Mouse (Mus musculus) midbrain, embryonic 12.5 days (tissue): ENCODE data around the gene Mfsd10. TPM values are rescaled to one million over a fixed set of nuclear protein-coding genes. Genes with fewer than 3 reads are reported as not detected.
"Not testable (repeated sequence)": the region's sequence is repeated elsewhere in the genome, so short reads cannot be mapped to it uniquely, and the experiment has no call there.

Source experiments
- ATAC-seq: fragments of 200-750 bp; cut with Nextera tagmentation; 2 replicates; pipeline ENCODE4 v1.8.0; 2017; ENCODE audit warnings: low read depth, moderate TSS enrichment, moderate library complexity; ENCODE audit not compliant: low FRiP score
- H3K27ac ChIP-seq: fragments of 300-500 bp; sonication (generic); replicated peaks from 2 replicates; pipeline ENCODE4 v1.5.1; 2016; ENCODE audit warnings: mild to moderate bottlenecking
- H3K27me3 ChIP-seq: fragments of 300-500 bp; sonication (generic); 2 replicates; pipeline ENCODE4 v1.6.1; 2016; ENCODE audit warnings: mild to moderate bottlenecking
- H3K36me3 ChIP-seq: fragments of 300-500 bp; sonication (generic); 2 replicates; pipeline ENCODE4 v1.6.1; 2016
- H3K4me1 ChIP-seq: fragments of 300-500 bp; sonication (generic); 2 replicates; pipeline ENCODE4 v1.6.1; 2016
- H3K4me2 ChIP-seq: fragments of 300-500 bp; sonication (generic); replicated peaks from 2 replicates; pipeline ENCODE4 v1.6.1; 2016; ENCODE audit warnings: mild to moderate bottlenecking, moderate library complexity
- H3K4me3 ChIP-seq: fragments of 300-500 bp; sonication (generic); 2 replicates; pipeline ENCODE4 v1.5.1; 2016; ENCODE audit warnings: mild to moderate bottlenecking
- H3K9ac ChIP-seq: fragments of 300-500 bp; sonication (generic); replicated peaks from 2 replicates; pipeline ENCODE4 v1.6.1; 2016; ENCODE audit warnings: mild to moderate bottlenecking, moderate library complexity
- H3K9me3 ChIP-seq: fragments of 300-500 bp; sonication (generic); 2 replicates; pipeline ENCODE4 v1.6.1; 2016; ENCODE audit warnings: mild to moderate bottlenecking
- WGBS: fragments of 180-500 bp; shearing (Covaris S2); methylation state at CpG from one replicate; pipeline ENCODE4 v1.1.7; 2016; 5-methylcytosine and 5-hydroxymethylcytosine counted together
- polyA plus RNA-seq: library from polyadenylated mRNA; unstranded; fragments of >200 nt; fragmentation: Nextera tagmentation; extraction: Ambion mirVana; gene quantifications from 2 replicates; pipeline ENCODE4 v1.2.1, GENCODE M21; 2016

Mfsd10 gene
- polyA plus RNA-seq, 1 experiment from 2014 or later: 89.0 TPM

DNA sequence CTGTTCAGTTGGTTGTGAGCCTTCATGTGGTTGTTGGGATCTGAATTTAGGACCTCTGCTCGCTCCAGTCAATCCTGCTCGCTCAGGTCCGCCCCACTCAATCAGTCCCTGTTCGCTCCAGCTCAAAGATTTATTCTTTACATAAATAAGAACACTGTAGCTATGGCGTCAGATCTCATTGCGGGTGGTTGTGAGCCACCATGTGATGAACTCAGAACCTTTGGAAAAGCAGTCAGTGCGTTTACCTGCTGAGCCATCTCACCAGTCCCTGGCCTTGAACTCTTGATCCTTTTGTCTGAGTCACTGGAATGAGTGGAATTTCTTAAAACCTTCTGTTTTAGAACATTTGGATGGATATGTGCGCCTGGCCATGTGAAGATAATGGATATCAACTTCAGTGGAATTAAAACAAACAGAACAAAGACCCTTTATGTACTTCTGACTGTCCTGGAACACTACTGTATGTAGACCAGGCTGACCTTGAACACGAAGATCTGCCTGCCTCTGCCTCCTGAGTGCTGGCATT lies 43.7 kb downstream of the Mfsd10 start:
- H3K27ac ChIP-seq: no peak overlapping the region
- no peak for ATAC-seq
- WGBS: 96% methylated on average over 9 of the region's 9 CpGs
- no peak overlapping the region for H3K9ac ChIP-seq
- peaks cover 20% of the 10 kb centered on the region for H3K4me1 ChIP-seq
- no peak overlapping the region for H3K4me3 ChIP-seq
- H3K36me3 ChIP-seq: peaks cover 13% of the 10 kb centered on the region
- H3K9me3 ChIP-seq: no peaks in the 10 kb centered on the region
- no peak overlapping the region for H3K4me2 ChIP-seq
- no peaks in the 10 kb centered on the region for H3K27me3 ChIP-seq

DNA sequence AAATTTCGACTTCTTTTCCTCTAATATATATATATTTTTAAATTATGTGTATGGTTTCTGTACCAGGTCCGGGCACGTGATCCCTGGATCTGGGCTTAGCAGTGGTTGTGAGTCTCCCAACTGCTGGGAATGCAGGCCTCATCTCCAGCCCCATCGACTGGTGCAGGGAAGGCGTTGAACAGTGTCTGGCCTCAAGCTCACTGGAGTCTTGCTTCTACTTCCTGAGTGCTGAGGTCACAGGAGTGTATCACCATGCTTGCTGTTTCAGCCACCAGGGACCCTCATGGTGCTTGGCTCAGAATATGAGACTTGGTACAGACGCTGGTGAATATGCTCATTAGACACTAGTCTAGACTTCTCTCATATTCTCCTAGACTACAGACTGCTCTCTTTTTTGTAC lies 44.3 kb downstream of the Mfsd10 start:
- Histone ChIP-seq H3K27me3 (no peaks in the 10 kb centered on the region), H3K4me3 (no peak overlapping the region), H3K36me3 (0 out of 2 replicates have a peak, but pooled peaks cover 7% of the 10 kb centered on the region), H3K4me1 (peaks cover 20% of the 10 kb centered on the region), H3K9me3 (no peaks in the 10 kb centered on the region), H3K27ac (no peak overlapping the region), H3K4me2 (no peak overlapping the region), H3K9ac (no peak overlapping the region)
- WGBS: 90% methylated on average over 6 of the region's 6 CpGs
- ATAC-seq: no peak

DNA sequence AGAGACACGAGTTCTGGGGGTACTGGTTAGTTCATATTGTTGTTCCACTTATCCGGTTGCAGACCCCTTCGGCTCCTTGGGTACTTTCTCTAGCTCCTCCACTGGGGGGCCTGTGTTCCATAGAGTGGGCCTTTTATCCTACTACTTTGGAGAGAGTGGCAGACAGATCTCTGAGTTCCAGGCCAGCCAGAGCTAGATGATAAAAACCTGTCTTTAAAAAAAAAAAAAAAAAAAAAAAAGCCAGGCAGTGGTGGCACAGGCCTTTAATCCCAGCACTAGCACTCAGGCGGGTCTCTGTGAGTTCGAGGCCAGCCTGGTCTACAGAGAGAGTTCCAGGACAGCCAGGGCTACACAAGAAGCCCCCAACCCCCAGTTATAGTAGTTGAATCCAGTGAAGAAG lies 44.8 kb downstream of the Mfsd10 start:
- H3K9me3 ChIP-seq, H3K27ac ChIP-seq, H3K4me3 ChIP-seq, H3K9ac ChIP-seq, H3K36me3 ChIP-seq, H3K27me3 ChIP-seq, ATAC-seq, H3K4me2 ChIP-seq: not testable (repeated sequence)
- 64% methylated on average over 5 of the region's 5 CpGs for WGBS
- peaks cover 24% of the 10 kb centered on the region for H3K4me1 ChIP-seq

DNA sequence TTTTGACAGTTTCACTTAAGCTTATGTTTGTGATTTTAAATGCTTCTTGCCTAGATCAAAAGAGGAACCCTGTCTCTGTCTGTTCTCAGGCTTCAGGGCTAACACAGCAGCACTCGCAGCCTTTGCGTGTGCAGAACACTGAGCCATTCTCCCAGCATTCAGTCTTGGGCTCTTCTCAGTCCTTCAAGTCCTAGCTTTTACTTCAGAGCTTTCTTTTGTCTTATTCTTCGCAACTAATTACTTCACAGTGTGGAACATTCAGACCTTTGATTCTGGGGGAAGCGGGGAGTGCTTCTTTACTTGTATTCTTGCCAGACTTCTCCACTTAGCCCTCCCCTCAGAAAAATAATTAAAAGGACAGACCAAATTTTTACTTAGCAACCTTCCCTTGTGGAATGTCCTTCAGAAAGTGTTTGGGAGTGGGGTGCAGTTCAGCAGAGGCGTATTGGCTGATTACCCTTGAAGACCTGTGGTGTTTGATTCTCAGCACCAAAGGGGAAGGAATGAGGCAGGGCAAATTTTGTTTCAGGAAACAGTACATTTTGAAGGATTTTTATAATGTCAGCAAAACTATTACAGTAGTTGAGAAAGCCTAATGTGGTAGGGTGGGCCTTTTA lies 45.5 kb downstream of the Mfsd10 start:
- no peak overlapping the region; the same call in 1 of the 2 replicates for H3K27ac ChIP-seq
- H3K9ac ChIP-seq: no peak overlapping the region
- 18% methylated on average over 5 of the region's 5 CpGs for WGBS
- no peak overlapping the region for H3K4me3 ChIP-seq
- H3K4me1 ChIP-seq: peaks cover 28% of the 10 kb centered on the region
- H3K36me3 ChIP-seq: 0 out of 2 replicates have a peak, but pooled peaks cover 6% of the 10 kb centered on the region
- no peaks in the 10 kb centered on the region for H3K9me3 ChIP-seq
- ATAC-seq: no peak
- no peak overlapping the region for H3K4me2 ChIP-seq
- no peaks in the 10 kb centered on the region for H3K27me3 ChIP-seq

DNA sequence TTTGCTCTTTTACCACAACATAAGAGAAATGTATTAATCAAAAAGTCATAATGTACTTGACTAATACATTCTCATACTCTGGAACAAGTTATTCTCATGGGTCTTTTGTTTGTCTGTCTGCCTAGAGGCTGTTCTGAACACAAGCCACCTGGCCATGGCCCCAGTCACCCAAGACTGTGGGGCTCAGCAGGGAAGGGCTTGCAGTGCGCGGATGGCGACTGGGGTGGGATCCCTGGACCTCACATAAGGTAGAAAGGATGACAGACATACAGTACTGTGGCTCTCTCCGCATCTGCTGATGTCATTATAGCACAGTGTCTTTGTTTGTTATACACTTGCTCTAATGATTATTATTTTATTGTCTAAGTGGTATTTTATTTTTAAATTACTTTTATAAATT lies 46.3 kb downstream of the Mfsd10 start:
- no peak overlapping the region for H3K4me2 ChIP-seq
- H3K27me3 ChIP-seq: no peaks in the 10 kb centered on the region
- ATAC-seq: no peak
- peaks cover 31% of the 10 kb centered on the region for H3K4me1 ChIP-seq
- no peak overlapping the region for H3K27ac ChIP-seq
- no peak overlapping the region for H3K9ac ChIP-seq
- H3K4me3 ChIP-seq: no peak overlapping the region
- WGBS: 20% methylated on average over 4 of the region's 4 CpGs
- H3K36me3 ChIP-seq: 0 out of 2 replicates have a peak, but pooled peaks cover 6% of the 10 kb centered on the region
- no peaks in the 10 kb centered on the region for H3K9me3 ChIP-seq

DNA sequence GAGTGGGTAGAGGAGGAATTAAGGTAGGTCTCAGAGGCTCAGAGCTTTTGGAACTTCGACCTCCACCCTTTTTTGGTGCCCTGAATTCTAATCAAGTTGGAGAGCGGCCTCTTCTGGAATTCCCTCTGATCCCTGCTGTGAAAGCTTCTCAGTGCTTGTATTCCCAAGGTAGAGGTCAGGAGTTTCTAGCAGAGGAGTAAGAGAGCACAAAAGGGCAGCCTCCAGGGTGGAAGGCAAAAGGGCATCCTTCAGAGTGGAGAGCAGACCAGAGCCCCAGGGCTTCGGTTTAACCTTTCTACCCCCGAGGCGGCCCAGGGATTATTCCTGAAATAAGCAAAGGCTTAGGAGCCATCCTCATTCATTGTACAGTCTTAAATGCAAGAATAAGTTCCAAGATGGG lies 47.0 kb downstream of the Mfsd10 start:
- Histone ChIP-seq H3K4me3 (no peak overlapping the region), H3K27ac (0 out of 2 replicates have a peak overlapping the region, but pooled peaks have one; percentile 54), H3K4me2 (no peak overlapping the region), H3K36me3 (0 out of 2 replicates have a peak, but pooled peaks cover 6% of the 10 kb centered on the region), H3K9ac (no peak overlapping the region), H3K4me1 (peaks cover 31% of the 10 kb centered on the region), H3K9me3 (no peaks in the 10 kb centered on the region), H3K27me3 (no peaks in the 10 kb centered on the region)
- 10% methylated on average over 5 of the region's 5 CpGs for WGBS
- ATAC-seq: no peak

DNA sequence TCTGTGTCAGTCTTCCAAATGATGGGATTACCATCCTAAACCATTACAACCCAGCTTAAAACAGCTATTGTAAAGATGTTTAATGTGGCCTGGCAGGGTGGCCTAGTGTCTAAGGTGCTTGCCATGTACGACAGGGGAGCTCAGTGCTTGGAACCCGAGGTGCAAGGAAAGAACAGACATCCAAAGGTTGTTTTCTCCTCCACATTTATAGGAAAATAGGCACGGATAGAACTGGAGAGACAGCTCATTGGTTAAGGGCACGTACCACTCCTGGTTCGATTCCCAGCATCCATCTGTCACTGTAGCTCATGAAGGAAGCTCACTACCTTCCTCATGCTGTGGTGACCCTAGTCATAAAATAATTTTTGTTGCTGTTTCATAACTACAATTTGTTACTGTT lies 49.1 kb downstream of the Mfsd10 start:
- H3K4me1 ChIP-seq: peaks cover 31% of the 10 kb centered on the region
- H3K9me3 ChIP-seq: no peaks in the 10 kb centered on the region
- H3K4me2 ChIP-seq: no peak overlapping the region
- no peak overlapping the region for H3K27ac ChIP-seq
- WGBS: 68% methylated on average over 5 of the region's 5 CpGs
- H3K36me3 ChIP-seq: no peaks in the 10 kb centered on the region
- H3K4me3 ChIP-seq: no peak overlapping the region
- no peaks in the 10 kb centered on the region for H3K27me3 ChIP-seq
- H3K9ac ChIP-seq: no peak overlapping the region
- ATAC-seq: no peak

DNA sequence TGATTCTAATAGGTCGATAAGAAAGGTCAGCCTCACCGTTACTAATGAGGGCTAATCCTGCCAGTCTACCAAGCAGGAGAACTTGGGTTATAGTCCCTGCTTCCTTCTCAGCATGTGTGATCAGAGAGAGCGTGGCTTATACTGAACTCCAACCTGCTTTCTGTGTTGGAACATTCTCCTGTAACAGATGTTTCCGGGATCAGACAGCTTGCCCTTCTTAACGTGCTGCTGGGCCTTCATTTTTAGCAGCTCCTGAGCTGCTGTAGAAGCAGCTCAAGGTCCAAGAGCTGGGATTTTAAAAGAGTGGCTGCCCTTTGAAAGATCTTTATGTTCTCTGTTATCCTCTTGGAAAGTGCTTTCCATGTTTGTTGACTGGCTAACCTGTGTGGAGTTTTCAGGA lies 51.8 kb downstream of the Mfsd10 start:
- ATAC-seq: no peak
- Histone ChIP-seq H3K27me3 (no peaks in the 10 kb centered on the region), H3K4me1 (peaks cover 20% of the 10 kb centered on the region), H3K9ac (no peak overlapping the region), H3K36me3 (no peaks in the 10 kb centered on the region), H3K4me2 (no peak overlapping the region), H3K27ac (no peak overlapping the region), H3K4me3 (no peak overlapping the region), H3K9me3 (no peaks in the 10 kb centered on the region)
- WGBS: 61% methylated on average over 5 of the region's 5 CpGs

Other genes starting within 250 kb of the Mfsd10 start
- 6.8 and 11.2 TPM in 2 replicates for gene Tnip2, start 123.2 kb downstream of the Mfsd10 start, polyA plus RNA-seq
- 13.5 and 15.8 TPM in 2 replicates for gene Sh3bp2, start 111.4 kb downstream of the Mfsd10 start, polyA plus RNA-seq
- gene Add1, start 63.5 kb downstream of the Mfsd10 start, polyA plus RNA-seq: 206 and 208 TPM in 2 replicates
- 24.5 and 24.7 TPM in 2 replicates for gene Nop14, start 22.9 kb upstream of the Mfsd10 start, polyA plus RNA-seq
- gene Grk4, start 23.2 kb upstream of the Mfsd10 start, polyA plus RNA-seq: 2.5 and 3.5 TPM in 2 replicates
- 21.2 and 22.2 TPM in 2 replicates for gene Htt, start 124.5 kb upstream of the Mfsd10 start, polyA plus RNA-seq